Mouse (Mus musculus) heart, adult 2 months (tissue): Measurements from ENCODE around the gene Rcor1.

ENCODE experiments used
- CTCF ChIP-seq: fragments of 200-600 bp; IDR thresholded peaks from 2 replicates; pipeline ENCODE4 v1.8.1; 2022; ENCODE audit warnings: antibody characterized with exemption, mild to moderate bottlenecking, moderate library complexity
- EP300 ChIP-seq: fragments of 200-500 bp; IDR thresholded peaks from 2 replicates; pipeline ENCODE4 v1.6.1; 2011; ENCODE audit warnings: low read depth, low read length, control low read depth; ENCODE audit not compliant: insufficient read depth
- POLR2A ChIP-seq: fragments of 200-500 bp; IDR thresholded peaks from 2 replicates; pipeline ENCODE4 v1.6.1; 2011; ENCODE audit warnings: mild to moderate bottlenecking, low read depth, low read length, control low read depth; ENCODE audit not compliant: insufficient read depth

- TF ChIP-seq CTCF (peak; percentile 61), POLR2A (no peak), EP300 (no peak)
These were observed 103.9 kb downstream of the Rcor1 start for GRCm38 (mm10) chr12:111143005-111143508.
